Mouse (Mus musculus) leukemia stem cell, adult 10-12 weeks (primary cell): ENCODE results near the gene Olfr1191-ps1. TPM values are rescaled to one million over a fixed set of nuclear protein-coding genes. Genes with fewer than 3 reads are reported as not detected.

Experiments used
- polyA plus RNA-seq: library from polyadenylated mRNA; stranded (reverse); fragments of >175 nt; gene quantifications from 2 replicates; pipeline ENCODE4 v1.2.3, GENCODE M21; 2012; ENCODE audit warnings: low replicate concordance

Olfr1191-ps1 gene
- polyA plus RNA-seq = not detected in 2 replicates

GRCm38 (mm10) chr2:88640242-88640641 is at the start of gene Olfr1191-ps1:
Gene Olfr1191-ps1 (plus strand): TSS chr2:88640542.

GRCm38 (mm10) chr2:88648209-88648608 is 7.9 kb downstream of the Olfr1191-ps1 start, which contains the start of gene Olfr1192-ps1:
Gene Olfr1192-ps1 (plus strand): TSS chr2:88648509.

GRCm38 (mm10) chr2:88675328-88675727 is 35.0 kb downstream of the Olfr1191-ps1 start, which contains the start of gene Olfr1193:
Gene Olfr1193 (plus strand): TSS chr2:88675628.

GRCm38 (mm10) chr2:88689087-88689486 is 48.7 kb downstream of the Olfr1191-ps1 start, which contains the start of gene Olfr1195:
Gene Olfr1195 (minus strand): TSS chr2:88689187.

Other genes with a start within 250 kb of the Olfr1191-ps1 start
- gene Olfr1179, start 234.1 kb upstream of the Olfr1191-ps1 start, polyA plus RNA-seq = not detected in 2 replicates
- gene Olfr1180, start 221.4 kb upstream of the Olfr1191-ps1 start, polyA plus RNA-seq = not detected in 2 replicates
- not detected in 2 replicates for gene Olfr1181, start 214.4 kb upstream of the Olfr1191-ps1 start, polyA plus RNA-seq
- gene Gm13757, start 191.4 kb upstream of the Olfr1191-ps1 start, polyA plus RNA-seq = not detected in 2 replicates
- not detected in 2 replicates for gene Olfr1183, start 185.7 kb upstream of the Olfr1191-ps1 start, polyA plus RNA-seq
- not detected in 2 replicates for gene Olfr1184, start 156.9 kb upstream of the Olfr1191-ps1 start, polyA plus RNA-seq
- gene Olfr1185-ps1, start 147.2 kb upstream of the Olfr1191-ps1 start, polyA plus RNA-seq = not detected in 2 replicates
- not detected in 2 replicates for gene Olfr1186, start 122.0 kb upstream of the Olfr1191-ps1 start, polyA plus RNA-seq
- not detected in 2 replicates for gene Olfr1188, start 83.6 kb upstream of the Olfr1191-ps1 start, polyA plus RNA-seq
- gene Olfr1189, start 54.1 kb upstream of the Olfr1191-ps1 start, polyA plus RNA-seq = not detected in 2 replicates
- gene Olfr1192-ps1, start 8.0 kb downstream of the Olfr1191-ps1 start, polyA plus RNA-seq = 0.02 TPM in 1 of 2 replicates, not detected in the other
- not detected in 2 replicates for gene Olfr1193, start 35.1 kb downstream of the Olfr1191-ps1 start, polyA plus RNA-seq
- not detected in 2 replicates for gene Olfr1195, start 48.6 kb downstream of the Olfr1191-ps1 start, polyA plus RNA-seq
- gene Olfr1196, start 64.1 kb downstream of the Olfr1191-ps1 start, polyA plus RNA-seq = not detected in 2 replicates
- gene Olfr1197, start 91.8 kb downstream of the Olfr1191-ps1 start, polyA plus RNA-seq = not detected in 2 replicates
- gene Olfr1198, start 110.8 kb downstream of the Olfr1191-ps1 start, polyA plus RNA-seq = not detected in 2 replicates
- not detected in 2 replicates for gene Olfr1199, start 119.9 kb downstream of the Olfr1191-ps1 start, polyA plus RNA-seq
- gene Olfr1200, start 129.9 kb downstream of the Olfr1191-ps1 start, polyA plus RNA-seq = not detected in 2 replicates
- not detected in 2 replicates for gene Olfr1201, start 152.5 kb downstream of the Olfr1191-ps1 start, polyA plus RNA-seq
- gene Olfr1202, start 174.0 kb downstream of the Olfr1191-ps1 start, polyA plus RNA-seq = not detected in 2 replicates
- not detected in 2 replicates for gene Olfr1205, start 189.2 kb downstream of the Olfr1191-ps1 start, polyA plus RNA-seq
- not detected in 2 replicates for gene Olfr1204, start 208.8 kb downstream of the Olfr1191-ps1 start, polyA plus RNA-seq
- not detected in 2 replicates for gene Olfr1206, start 222.7 kb downstream of the Olfr1191-ps1 start, polyA plus RNA-seq